Mouse (Mus musculus) liver, embryonic 16.5 days (tissue): ENCODE measurements at regions not wholly inside any gene's neighbourhood (a gene's known extent, or its start where the extent isn't known, plus 50 kb on each side); places are given as distances from the start of the nearest gene placed in this dataset.
A peak's percentile ranks its signal among the peaks of the same experiment; 100 is the strongest.

Source experiments
- ATAC-seq: fragments of 200-750 bp; cut with Nextera tagmentation; 2 replicates; pipeline ENCODE4 v1.8.0; 2017; ENCODE audit warnings: low read depth, mild to moderate bottlenecking, moderate number of reproducible peaks, moderate library complexity
- H3K27ac ChIP-seq: fragments of 300-500 bp; sonication (generic); 2 replicates; pipeline ENCODE4 v1.5.1; 2014; ENCODE audit warnings: mild to moderate bottlenecking, low read length
- H3K27me3 ChIP-seq: fragments of 300-500 bp; sonication (generic); 2 replicates; pipeline ENCODE4 v1.6.1; 2014; ENCODE audit warnings: low read depth, low read length, mixed read lengths; ENCODE audit not compliant: control insufficient read depth, insufficient read depth
- H3K36me3 ChIP-seq: fragments of 300-500 bp; sonication (generic); 2 replicates; pipeline ENCODE4 v1.6.1; 2014; ENCODE audit warnings: mild to moderate bottlenecking; ENCODE audit not compliant: control insufficient read depth, insufficient read depth
- H3K4me1 ChIP-seq: fragments of 300-500 bp; sonication (generic); 2 replicates; pipeline ENCODE4 v1.6.1; 2014; ENCODE audit warnings: low read depth, low read length, mixed read lengths; ENCODE audit not compliant: control insufficient read depth
- H3K4me2 ChIP-seq: fragments of 300-500 bp; sonication (generic); 2 replicates; pipeline ENCODE4 v1.6.1; 2014; ENCODE audit warnings: low read depth, low read length, mixed read lengths
- H3K4me3 ChIP-seq: fragments of 300-500 bp; sonication (generic); 2 replicates; pipeline ENCODE4 v1.5.1; 2014; ENCODE audit warnings: low read depth, mild to moderate bottlenecking, low read length
- H3K9ac ChIP-seq: fragments of 300-500 bp; sonication (generic); 2 replicates; pipeline ENCODE4 v1.6.1; 2014; ENCODE audit warnings: low read depth, low read length
- H3K9me3 ChIP-seq: fragments of 300-500 bp; sonication (generic); replicated peaks from 2 replicates; pipeline ENCODE4 v1.6.1; 2016; ENCODE audit warnings: low read length; ENCODE audit not compliant: control insufficient read depth
- WGBS: fragments of 180-500 bp; shearing (Covaris S2); extraction: QIAGEN DNeasy Blood & Tissue Kit; methylation state at CpG from one replicate; pipeline ENCODE4 v1.1.7; 2014; ENCODE audit not compliant: insufficient replicate concordance; 5-methylcytosine and 5-hydroxymethylcytosine counted together

- no peak overlapping the region for H3K4me3 ChIP-seq
- no peaks in the 10 kb centered on the region for H3K4me1 ChIP-seq
- H3K36me3 ChIP-seq = no peaks in the 10 kb centered on the region
- H3K27me3 ChIP-seq = no peaks in the 10 kb centered on the region
- H3K27ac ChIP-seq = no peak overlapping the region
- H3K9me3 ChIP-seq = no peaks in the 10 kb centered on the region
- no peak for ATAC-seq
- no peak overlapping the region for H3K4me2 ChIP-seq
- WGBS = 15% methylated on average over 1 of the region's 1 CpGs
- no peak overlapping the region for H3K9ac ChIP-seq
Observed at GRCm38 (mm10) chr2:45370615-45370968, 253.4 kb upstream of the Zeb2 start.

- H3K27ac ChIP-seq = no peak overlapping the region
- WGBS = 73% methylated on average over 5 of the region's 5 CpGs
- H3K27me3 ChIP-seq = no peaks in the 10 kb centered on the region
- H3K4me2 ChIP-seq = no peak overlapping the region
- no peak overlapping the region for H3K4me3 ChIP-seq
- no peak for ATAC-seq
- H3K4me1 ChIP-seq = no peaks in the 10 kb centered on the region
- H3K36me3 ChIP-seq = no peaks in the 10 kb centered on the region
- H3K9me3 ChIP-seq = no peaks in the 10 kb centered on the region
- no peak overlapping the region for H3K9ac ChIP-seq
Observed at GRCm38 (mm10) chr2:45369914-45370614, 252.9 kb upstream of the Zeb2 start.

- no peaks in the 10 kb centered on the region for H3K9me3 ChIP-seq
- H3K4me1 ChIP-seq = no peaks in the 10 kb centered on the region
- no peak overlapping the region for H3K4me3 ChIP-seq
- ATAC-seq = no peak
- H3K4me2 ChIP-seq = no peak overlapping the region
- WGBS = 68% methylated on average over 4 of the region's 4 CpGs
- H3K27me3 ChIP-seq = no peaks in the 10 kb centered on the region
- H3K9ac ChIP-seq = no peak overlapping the region
- H3K27ac ChIP-seq = no peak overlapping the region
- no peaks in the 10 kb centered on the region for H3K36me3 ChIP-seq
Observed at GRCm38 (mm10) chr2:45369432-45369831, 252.2 kb upstream of the Zeb2 start.

- H3K9ac ChIP-seq = no peak overlapping the region
- H3K36me3 ChIP-seq = no peaks in the 10 kb centered on the region
- no peaks in the 10 kb centered on the region for H3K27me3 ChIP-seq
- no peak for ATAC-seq
- 71% methylated on average over 10 of the region's 10 CpGs for WGBS
- H3K9me3 ChIP-seq = no peaks in the 10 kb centered on the region
- H3K4me2 ChIP-seq = no peak overlapping the region
- H3K27ac ChIP-seq = no peak overlapping the region
- H3K4me1 ChIP-seq = no peaks in the 10 kb centered on the region
- H3K4me3 ChIP-seq = no peak overlapping the region
Observed at GRCm38 (mm10) chr2:45367436-45368193, 250.4 kb upstream of the Zeb2 start.

- Histone ChIP-seq H3K4me3 (no peak overlapping the region), H3K4me1 (no peaks in the 10 kb centered on the region), H3K9me3 (no peaks in the 10 kb centered on the region), H3K9ac (no peak overlapping the region), H3K36me3 (no peaks in the 10 kb centered on the region), H3K4me2 (no peak overlapping the region), H3K27me3 (no peaks in the 10 kb centered on the region), H3K27ac (no peak overlapping the region)
- WGBS = 77% methylated on average over 7 of the region's 7 CpGs
- ATAC-seq = no peak
Observed at GRCm38 (mm10) chr2:45357266-45357665, 240.1 kb upstream of the Zeb2 start.

GRCm38 (mm10) chr2:45356558-45357170 lies 239.5 kb upstream of the Zeb2 start:
- H3K27ac ChIP-seq = no peak overlapping the region
- no peak for ATAC-seq
- no peaks in the 10 kb centered on the region for H3K9me3 ChIP-seq
- H3K9ac ChIP-seq = no peak overlapping the region
- no peaks in the 10 kb centered on the region for H3K36me3 ChIP-seq
- H3K4me2 ChIP-seq = no peak overlapping the region
- no peaks in the 10 kb centered on the region for H3K27me3 ChIP-seq
- WGBS = 72% methylated on average over 8 of the region's 8 CpGs
- H3K4me1 ChIP-seq = peaks cover 1% of the 10 kb centered on the region; the same call in 1 of the 2 replicates
- H3K4me3 ChIP-seq = no peak overlapping the region

- Histone ChIP-seq H3K27ac (no peak overlapping the region), H3K9ac (no peak overlapping the region), H3K9me3 (no peaks in the 10 kb centered on the region), H3K27me3 (no peaks in the 10 kb centered on the region), H3K4me3 (no peak overlapping the region), H3K4me2 (no peak overlapping the region), H3K36me3 (no peaks in the 10 kb centered on the region), H3K4me1 (peaks cover 3% of the 10 kb centered on the region; the same call in 1 of the 2 replicates)
- no peak for ATAC-seq
- WGBS = 86% methylated on average over 12 of the region's 12 CpGs
Observed at GRCm38 (mm10) chr2:45356021-45356420, 238.8 kb upstream of the Zeb2 start.

GRCm38 (mm10) chr2:45351529-45352133 lies 234.4 kb upstream of the Zeb2 start:
- H3K4me1 ChIP-seq = peaks cover 3% of the 10 kb centered on the region; the same call in 1 of the 2 replicates
- peak; percentile 91 for ATAC-seq
- WGBS = 18% methylated on average over 1 of the region's 1 CpGs

More at GRCm38 (mm10) chr2:45351529-45352133, 234.4 kb upstream of the Zeb2 start:
- Histone ChIP-seq H3K27ac (no peak overlapping the region), H3K27me3 (no peaks in the 10 kb centered on the region), H3K4me2 (no peak overlapping the region), H3K9me3 (no peaks in the 10 kb centered on the region), H3K9ac (no peak overlapping the region), H3K36me3 (no peaks in the 10 kb centered on the region), H3K4me3 (no peak overlapping the region)
